Mouse (Mus musculus) kidney, postnatal 14 days (tissue): ENCODE results near the gene Amn.
A peak's percentile ranks its signal among the peaks of the same experiment; 100 is the strongest.

Source experiments
- DNase-seq: peaks from one replicate; pipeline ENCODE4 v3.0.0; 2022; ENCODE audit warnings: mixed read lengths

Amn gene

DNA sequence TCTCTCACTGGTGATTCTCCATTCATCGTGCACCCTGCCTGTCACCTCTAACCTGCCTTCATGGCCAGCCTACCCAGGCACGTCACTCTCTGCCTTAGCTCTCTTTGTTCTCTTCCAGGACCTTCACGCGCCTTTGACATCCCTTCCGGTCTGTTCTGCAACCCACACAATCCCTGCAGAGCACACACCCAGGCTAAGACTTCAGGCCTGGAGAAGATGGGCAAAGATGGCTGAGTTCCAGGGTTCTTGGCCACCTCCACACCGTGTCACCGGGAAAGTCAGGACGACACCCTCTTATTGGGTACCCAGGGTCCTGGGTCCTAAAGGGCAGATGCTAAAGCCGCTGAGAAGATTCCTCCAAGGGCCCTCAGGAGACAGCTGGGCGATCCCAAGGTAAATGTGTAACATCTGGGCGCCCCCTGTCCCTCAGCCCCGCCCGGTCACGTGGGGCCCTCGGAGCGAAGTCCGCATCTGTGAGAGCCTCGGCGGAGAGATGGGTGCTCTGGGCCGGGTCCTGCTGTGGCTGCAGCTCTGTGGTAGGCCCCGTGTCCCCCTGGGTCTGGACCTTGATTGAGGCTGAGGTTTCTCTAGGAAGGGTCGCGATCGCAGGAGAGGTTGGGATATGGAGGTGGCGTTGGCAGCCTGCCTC lies at the start of gene Amn:
Amn (plus strand) TSS at position 467 of the 649 bp plus-strand sequence.
- peak; percentile 83 for DNase-seq

DNA sequence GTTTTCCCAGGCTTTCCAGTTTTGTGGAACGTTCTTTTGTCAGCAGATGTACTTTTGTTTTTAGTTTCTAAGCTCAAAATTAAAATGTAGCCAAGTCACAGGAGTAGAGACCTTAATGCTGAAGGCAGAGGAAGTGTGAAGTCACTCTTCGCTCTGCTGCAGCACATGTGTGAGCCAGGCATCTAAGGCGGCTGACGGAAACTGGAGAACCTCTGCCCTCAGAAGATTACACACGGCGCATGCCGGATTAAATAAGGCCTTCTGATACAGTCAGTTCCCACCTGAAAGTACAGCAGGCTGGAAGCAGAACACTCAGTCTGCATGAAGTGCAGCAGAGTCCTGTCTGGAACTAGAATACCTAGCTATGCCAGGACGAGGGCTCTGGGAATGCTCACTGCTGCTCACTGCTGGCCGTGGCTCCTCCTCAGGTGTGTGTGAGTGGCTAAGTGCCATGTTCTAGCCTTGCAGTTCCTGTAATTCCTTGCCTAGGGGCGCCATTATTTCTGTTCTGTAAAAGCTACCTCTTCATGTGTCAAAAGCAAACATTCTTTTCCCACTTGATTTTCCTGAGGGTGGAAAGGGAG lies 45.6 kb upstream of the Amn start:
- peak; percentile 14 for DNase-seq

DNA sequence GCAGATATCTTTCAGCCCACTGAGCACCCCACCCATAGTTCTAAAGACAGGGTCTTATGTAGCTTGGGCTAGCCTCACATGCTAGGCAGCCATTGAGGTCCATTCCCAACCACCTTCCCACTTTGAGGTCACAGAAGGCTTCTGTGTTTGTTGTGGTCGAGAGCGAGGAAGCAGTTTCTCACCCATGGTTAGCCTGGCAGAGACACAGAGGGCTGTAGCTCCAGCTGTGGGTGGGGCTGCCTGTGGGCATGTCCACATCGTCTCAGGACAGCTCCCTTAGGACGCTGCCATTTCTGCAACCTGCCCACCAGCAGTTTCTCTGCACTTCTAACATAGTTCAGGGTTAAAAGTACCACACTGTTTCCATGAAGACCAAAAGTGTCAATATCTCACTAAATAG lies 43.5 kb upstream of the Amn start:
- DNase-seq, result no peak

DNA sequence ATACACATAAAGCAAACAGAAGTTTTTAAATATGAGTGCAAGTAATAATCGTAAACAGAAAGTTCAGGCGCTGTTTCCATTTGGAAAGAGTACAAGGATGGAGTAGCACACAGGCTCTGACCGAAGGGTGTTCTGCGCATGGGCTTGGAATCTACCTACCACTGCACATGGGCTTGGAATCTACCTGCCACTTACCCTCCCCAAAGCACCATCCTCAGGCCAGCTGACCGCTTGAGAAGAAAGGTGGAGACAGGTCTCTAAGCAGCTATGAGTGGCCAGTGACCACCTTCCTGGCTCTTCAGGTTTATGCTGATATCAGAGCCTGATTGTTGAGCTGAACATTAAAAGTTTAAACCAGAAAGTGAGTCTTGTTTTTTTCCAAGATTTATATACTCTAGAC lies 42.4 kb upstream of the Amn start:
- no peak for DNase-seq

DNA sequence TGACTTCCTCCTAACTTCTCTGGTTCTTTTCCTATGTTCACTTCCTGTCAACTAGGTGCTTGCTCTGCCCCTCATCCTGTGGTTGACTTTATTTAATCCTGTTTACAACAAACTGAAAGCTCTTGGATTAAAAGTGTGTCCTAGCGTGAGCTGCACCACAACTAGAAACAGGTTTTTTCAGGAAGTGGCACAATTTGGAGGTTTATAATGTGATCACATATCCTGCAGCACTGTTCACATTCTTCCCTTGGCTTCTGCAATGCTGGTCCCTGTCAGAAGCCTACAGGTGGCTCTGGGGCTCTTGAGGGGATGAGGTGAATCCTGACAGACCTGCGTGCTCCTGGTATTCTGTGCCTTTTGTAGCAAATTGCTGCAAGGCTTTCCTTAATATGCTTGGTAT lies 40.1 kb upstream of the Amn start:
- DNase-seq, result no peak

DNA sequence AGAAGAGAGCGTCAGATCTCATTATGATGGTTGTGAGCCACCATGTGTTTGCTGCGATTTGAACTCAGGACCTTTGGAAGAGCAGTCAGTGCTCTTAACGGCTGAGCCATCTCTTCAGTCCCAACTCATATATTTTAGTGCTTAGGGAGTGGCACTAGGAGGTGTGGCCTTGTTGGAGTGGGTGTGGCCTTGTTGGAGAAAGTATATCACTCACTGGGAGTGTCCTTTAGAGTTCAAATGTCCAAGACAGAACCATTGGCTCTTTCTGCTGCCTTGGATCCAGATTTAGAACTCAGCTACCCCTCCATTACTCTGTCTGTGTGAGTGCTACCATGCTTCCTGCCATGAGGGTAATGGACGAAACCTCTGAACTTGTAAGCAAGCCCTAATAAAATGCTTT lies 37.1 kb upstream of the Amn start:
- no peak for DNase-seq

DNA sequence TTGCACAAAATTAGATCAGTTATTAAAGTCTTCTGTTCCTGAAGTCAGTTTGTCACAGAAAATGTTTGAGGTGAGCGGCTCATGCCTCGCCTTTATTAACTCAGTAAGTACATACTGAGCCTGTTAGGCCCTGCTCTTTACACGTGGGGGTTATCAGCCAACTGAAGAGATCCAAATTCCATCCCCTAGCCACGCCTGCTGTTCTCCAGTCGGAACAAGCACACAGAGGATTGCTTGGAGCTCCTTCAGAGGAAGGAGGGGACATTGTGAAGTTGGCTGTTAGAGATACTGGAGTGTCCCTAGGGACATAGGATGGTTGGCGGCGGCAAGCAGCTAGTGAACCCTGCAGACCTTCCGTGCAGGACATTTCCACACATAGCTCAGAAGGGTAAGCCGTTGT lies 36.5 kb upstream of the Amn start:
- no peak for DNase-seq

DNA sequence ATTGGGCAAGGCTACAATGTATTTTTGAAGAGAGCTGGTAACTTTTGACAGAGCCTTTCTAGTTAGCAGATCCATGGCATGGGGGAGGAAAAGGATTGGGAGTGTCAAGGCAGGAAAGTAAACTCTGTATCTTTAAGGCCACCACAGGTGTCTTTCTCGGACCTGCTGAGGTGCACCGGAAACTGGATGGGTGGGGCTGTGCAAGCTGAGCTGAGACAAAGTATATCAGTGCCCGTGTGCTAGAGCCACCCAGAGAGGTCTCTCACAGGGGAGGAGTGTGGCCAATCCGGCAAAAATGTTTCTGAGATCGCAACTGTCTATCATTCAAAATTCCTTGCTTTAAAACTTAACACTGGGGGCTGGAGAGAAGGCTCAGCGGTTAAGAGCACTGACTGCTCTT lies 35.3 kb upstream of the Amn start:
- DNase-seq, result no peak

DNA sequence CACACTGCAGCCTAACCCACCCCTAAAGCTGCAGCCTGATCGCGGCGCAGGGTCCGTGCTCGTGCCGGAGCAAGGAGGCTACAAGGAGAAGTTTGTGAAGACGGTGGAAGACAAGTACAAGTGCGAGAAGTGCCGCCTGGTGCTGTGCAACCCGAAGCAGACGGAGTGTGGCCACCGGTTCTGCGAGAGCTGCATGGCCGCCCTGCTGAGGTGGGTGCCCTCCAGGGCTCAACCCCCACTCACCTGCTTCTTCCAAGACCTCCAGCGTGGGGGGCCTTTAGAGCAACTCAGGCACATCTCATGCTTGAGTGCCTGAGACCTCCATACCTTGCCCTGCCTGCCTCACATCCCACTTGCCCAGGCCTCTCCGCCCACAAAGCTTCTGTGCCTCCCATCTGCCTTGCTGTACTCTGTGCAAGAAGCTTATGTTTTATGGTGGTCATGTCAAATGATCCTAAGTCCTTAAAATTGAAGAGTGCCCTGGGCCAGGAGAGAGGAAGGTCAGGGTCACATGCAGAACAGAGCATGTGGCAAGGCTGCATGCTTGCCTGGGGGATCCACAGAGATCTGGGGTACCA lies 33.2 kb upstream of the Amn start:
- no peak for DNase-seq

DNA sequence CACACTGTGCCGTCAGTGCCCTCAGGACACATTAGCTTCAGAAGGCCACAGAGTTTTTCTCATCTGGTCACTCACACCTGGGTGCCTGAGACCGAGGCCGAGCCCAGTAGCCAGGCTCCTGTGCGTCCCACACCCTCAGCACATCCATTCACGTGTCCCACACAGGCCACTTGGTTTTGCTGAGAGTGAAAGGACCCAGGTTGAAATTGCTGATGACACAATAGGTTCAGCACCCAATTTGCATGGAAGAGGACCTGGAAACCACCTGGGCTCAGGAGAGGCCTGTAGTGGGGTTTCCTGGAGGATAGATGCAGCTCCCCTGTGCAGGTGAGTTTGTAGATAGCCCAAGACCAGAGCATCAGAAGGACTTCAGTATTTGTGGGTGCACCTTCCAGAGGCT lies 32.5 kb upstream of the Amn start:
- no peak for DNase-seq

DNA sequence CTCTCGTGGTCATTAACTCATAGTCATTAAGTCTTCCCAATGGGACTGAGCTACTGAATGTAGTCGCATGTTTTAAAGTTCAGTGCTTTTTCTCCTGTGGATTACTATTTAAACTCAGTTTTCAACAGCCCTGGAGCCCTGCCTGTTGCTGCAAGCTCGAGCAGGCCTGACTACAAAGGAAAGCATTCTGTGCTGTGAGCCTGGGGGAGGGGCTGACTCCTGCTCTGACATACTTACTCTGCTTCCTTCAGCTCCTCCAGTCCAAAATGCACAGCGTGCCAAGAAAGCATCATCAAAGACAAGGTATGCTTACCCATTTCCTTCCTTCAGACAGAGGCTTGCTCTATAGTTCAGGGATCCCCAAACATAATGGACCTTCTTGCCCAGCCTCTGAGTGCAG lies 32.1 kb upstream of the Amn start:
- DNase-seq, result peak; percentile 66

DNA sequence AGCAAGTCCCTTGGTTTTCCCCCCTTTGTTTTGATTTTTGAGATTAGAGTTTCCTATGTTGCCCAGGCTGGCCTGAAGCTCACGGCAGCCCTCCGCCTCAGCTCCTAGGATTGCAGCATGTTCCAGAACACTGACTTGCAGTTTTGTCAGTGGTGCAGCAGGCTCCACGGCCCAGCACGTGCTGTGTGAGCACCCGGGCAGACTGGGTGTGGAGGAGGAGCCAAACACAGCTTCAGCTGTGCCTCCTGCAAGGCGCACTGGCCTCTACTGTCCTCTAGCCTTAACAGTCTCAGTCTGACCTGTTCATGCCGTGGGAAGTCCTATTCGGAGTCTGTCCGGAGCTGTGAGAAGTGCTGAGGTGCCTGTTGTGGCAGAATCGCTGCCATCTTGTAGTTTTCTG lies 31.0 kb upstream of the Amn start:
- peak; percentile 15 for DNase-seq

DNA sequence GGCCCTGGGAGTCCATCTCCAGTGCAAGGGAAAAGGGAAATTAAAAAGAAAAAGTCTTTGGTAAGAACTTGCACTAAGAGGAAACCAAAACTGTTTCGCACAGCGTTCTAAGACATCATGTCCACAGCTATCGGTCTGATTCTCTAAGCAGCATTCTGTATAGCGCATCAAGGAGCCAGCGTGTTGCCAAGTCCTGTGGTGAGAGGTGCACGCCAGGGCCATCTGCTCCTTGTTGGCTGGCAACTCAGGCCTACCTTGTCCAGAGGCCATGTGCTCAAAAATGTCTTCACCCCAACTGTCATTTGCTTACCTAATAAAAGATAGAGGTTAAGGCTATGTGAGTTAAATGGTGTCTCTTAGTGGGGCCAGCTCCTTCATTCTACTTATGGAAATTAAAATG lies 29.0 kb upstream of the Amn start:
- no peak for DNase-seq

DNA sequence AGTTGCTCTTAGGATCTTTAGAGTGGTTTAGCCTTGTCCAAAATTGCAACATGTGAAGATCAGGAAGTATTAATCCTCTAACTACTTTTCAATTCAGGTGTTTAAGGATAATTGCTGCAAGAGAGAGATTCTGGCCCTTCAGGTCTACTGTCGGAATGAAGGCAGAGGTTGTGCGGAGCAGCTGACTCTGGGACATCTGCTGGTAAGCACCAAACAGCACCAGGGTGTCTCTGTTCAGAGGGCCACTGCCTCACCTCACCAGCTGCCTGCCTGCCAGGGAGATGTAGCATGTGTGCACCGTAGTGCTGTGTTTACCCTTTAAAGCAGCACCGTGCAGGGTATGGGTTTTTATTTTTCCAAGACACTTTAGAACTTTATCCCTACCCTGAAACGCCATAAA lies 28.5 kb upstream of the Amn start:
- DNase-seq, result no peak

DNA sequence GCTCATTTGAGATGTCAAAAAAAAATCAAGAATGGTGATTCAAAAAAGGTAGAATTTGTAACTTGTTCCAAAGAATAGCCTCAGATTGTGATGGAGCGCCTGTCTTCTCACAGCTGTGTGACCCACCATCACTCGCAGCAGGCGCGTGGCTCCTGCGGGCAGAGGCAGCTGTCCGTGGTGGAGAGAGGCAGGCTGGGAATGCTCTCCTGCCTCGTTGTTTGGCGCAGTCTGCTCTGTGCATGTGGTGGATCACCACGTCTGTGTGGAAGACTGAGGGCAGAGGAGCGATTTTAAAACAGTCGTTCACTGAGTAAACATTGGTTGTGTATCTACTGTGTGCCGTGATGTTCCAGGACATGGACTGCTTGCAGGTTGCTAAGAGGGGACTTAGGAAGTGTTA lies 27.2 kb upstream of the Amn start:
- DNase-seq, result no peak

DNA sequence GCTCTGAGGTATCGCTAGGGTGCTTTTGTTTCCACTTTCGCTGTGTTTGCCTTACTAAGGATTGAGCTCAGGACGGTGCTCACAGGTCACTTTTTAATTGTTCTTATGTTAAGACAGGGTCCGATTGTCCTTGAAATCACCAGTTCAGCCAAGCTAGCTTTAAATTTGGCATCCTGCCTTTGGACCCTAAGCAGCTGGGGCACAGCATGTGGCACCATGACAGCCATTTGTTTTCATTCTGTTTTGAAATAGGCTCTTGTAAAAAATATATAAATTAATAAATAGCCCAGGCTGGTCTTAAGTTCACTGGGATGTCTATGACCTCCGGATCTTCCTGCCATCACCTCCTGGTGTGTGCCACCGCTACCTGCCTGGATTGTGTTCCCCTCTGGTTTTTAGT lies 25.8 kb upstream of the Amn start:
- DNase-seq, result no peak

DNA sequence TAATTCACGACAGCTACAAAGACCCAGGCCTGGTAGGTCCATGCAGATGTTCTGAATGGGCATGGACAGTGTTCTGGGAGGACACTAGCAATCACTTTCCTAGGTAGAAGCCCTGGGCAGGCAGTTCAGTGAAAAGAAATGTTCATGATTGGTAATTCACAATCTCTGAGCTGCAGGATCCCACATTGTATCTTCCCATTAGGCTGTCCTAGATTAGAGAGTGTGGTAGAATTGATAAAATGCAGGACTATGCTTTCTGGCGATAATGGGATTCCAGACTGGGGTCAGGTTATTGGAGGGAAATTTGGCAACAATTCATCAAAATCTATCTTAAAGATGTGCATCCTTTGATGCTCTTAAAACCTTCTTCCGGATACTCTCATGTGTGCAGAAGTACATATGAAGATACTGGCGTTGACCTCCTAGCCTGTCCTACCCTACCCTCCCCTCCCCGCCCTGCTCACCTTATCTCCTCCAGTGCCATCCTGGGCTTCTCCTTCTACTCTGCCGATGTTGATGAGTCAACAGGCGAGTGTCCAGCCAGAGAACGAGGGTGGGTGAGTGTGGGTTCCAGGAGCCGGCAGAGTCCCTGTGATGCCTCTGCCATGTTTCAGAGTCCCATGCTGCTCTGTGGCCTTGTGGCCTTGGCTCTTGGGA lies 24.0 kb upstream of the Amn start:
- no peak for DNase-seq

DNA sequence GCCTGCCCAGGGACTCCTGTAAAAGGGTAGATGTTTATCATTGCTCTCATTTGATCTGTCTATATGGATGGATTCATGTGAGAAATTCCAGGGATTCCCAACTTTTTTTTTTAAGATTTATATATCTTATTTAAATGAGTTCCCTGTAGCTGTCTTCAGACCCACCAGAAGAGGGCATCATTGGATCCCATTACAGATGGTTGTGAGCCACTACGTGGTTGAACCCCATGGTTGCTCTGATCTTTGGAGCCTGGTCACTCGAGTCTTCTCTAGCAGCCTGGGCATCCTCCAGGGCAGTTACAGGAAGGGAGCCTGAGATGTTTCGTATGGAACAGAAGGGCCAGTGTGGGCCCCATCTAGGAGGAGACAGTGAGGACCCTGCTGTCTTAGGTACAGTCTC lies 21.8 kb upstream of the Amn start:
- peak; percentile 24 for DNase-seq

DNA sequence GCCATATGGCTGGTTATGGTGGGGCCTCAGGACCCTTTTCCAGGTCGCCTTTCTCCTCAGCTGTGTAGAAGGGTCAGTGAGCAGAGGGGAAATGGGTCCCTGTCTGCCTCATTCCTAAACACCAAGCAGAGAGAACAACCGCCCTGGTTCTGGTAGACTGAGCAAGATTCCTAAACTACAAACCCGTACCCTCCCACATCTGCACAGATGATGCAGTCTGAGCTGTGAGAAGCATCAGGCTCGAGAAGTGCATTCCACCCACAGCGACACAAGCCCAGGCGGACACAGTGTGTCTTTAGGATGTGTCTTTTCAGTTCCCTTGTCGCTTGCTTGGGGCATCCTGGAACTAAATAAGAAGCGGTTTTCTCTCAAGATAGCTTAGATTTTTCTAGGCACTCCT lies 20.8 kb upstream of the Amn start:
- no peak for DNase-seq

DNA sequence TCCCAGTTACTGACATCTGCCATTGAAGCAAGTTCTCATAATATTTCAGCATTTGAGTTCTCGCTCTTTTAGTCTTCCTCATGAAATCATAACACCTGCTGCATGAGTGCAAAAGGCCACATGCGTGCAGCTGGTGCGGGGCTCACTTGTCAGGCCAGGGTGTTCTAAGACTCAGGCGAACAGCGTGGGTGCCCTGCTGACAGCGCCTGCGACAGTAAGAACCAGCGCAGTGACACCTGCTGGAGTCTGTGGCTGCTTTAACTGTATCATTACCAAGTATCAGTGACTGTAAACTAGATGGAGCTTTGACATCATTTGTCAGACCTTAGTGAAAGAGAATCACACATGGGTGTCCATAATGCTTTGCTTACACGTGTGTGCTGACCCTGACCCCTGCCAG lies 19.7 kb upstream of the Amn start:
- no peak for DNase-seq

DNA sequence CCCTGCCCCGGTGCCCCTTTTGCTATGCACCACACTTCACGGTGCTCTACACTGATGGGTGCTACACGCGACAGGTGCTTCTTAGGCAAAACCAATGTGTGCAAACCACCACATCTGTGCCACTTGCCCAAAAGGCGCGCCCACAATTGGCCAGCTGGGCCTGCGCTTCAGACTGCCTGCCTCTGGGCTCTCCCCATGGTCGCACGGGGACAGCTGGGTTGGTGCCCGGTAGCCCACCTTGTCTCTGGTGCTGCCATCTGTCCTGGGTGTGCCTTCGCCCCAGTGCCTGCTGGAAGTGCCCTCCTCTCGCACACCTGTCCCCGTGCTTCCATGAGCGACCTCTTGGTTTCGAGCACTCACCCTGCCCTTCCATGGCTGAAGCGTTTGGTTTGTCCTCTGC lies 7.2 kb upstream of the Amn start:
- no peak for DNase-seq

DNA sequence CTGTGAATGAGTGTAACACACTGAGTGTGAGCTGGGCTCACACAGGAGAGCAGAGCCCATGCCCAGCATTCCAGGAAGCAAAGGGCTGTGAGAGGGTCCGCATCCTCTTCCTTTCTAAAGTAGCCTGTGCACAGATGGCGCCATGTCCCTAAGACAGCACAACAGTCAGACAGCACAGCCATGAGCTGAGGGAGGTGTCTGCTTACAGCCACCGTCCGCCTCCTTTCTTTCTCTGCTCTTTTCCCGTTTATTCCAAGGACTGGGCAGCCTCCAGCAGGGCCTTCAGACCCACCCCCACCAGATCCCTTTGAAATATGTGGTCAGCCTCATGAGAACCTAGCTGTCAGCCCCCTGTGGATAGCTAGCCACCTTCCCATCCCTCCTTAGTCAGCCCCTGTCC lies 5.7 kb upstream of the Amn start:
- DNase-seq, result no peak

DNA sequence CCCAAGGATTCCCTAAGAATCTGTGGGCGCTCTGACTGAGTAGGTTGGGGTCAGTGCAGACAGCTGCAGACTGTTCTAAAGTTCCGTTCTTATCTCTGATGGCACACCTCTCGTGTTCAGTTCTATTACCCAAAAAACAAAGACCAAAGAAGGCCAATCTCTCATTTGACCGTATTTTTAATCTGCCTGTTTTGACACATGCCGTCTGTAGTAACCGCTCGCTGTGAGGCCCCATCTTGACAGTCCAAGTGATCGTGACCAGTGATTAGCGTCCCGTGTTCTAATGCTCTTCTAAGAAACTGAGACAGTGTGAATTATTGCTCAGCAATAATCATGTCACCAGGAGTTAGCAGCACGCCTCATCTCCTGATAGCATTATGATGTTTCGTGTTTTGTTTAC lies 4.3 kb upstream of the Amn start:
- DNase-seq, result no peak

DNA sequence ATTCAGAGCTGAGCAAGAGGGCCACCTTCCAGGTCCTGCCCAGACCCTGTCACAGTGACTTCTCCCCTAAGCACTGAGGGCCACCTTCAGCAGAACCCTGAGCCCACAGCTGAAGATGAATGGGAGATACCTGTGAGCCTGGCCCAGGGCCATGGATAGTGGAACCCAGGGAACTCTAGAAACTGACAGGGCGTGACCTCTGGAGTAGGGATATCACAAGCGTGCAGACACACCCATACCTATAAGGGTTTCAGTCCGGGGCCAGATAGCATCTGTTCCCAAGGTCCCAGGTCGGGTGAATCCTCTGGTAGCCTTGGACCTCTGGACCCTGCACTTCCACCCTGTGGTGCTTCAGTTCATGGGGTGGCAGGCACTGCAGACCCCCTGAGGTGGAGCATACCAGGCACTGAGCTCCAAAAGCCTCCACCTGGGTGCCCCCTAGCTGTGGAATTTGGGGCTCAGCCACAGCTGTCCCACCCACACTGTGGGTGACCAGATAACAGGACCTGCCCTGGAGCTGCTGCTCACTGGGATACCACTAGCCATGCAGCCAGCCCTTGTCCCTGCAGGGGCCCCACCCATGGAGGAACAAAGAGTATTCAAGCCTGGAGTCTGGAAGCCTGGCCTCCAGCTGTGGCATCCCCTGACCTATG lies 3.1 kb upstream of the Amn start:
- no peak for DNase-seq
